Mouse (Mus musculus) ovary, adult 18-20 months (tissue): Measurements from ENCODE around the gene Nicn1.

ENCODE experiments used
- DNase-seq: peaks from one replicate; pipeline ENCODE4 v3.0.0; 2022; ENCODE audit warnings: low spot score, mixed read lengths

The Nicn1 gene

GRCm38 (mm10) chr9:108290016-108290750 is at the start of gene Nicn1:
Gene Nicn1, plus strand, starts transcription at chr9:108290429.
- peak; percentile 88 for DNase-seq

- no peak for DNase-seq
Measured at GRCm38 (mm10) chr9:108244540-108244939, 45.7 kb upstream of the Nicn1 start.

GRCm38 (mm10) chr9:108244984-108245383 is 45.2 kb upstream of the Nicn1 start:
- DNase-seq, result no peak

- DNase-seq, result no peak
Measured at GRCm38 (mm10) chr9:108248957-108249356, 41.3 kb upstream of the Nicn1 start.

- no peak for DNase-seq
Measured at GRCm38 (mm10) chr9:108251877-108252276, 38.4 kb upstream of the Nicn1 start.

GRCm38 (mm10) chr9:108252766-108253165 is 37.5 kb upstream of the Nicn1 start:
- no peak for DNase-seq

- no peak for DNase-seq
Measured at GRCm38 (mm10) chr9:108260526-108260925, 29.7 kb upstream of the Nicn1 start.

- no peak for DNase-seq
Measured at GRCm38 (mm10) chr9:108261865-108262264, 28.4 kb upstream of the Nicn1 start.

- no peak for DNase-seq
Measured at GRCm38 (mm10) chr9:108262494-108263049, 27.7 kb upstream of the Nicn1 start.

GRCm38 (mm10) chr9:108263131-108263681 is 27.0 kb upstream of the Nicn1 start:
- no peak for DNase-seq

- DNase-seq, result peak; percentile 98
Measured at GRCm38 (mm10) chr9:108263690-108264190, 26.5 kb upstream of the Nicn1 start, which contains the start of gene Dag1. Gene Dag1, minus strand, starts transcription at chr9:108263958.

GRCm38 (mm10) chr9:108264191-108264921 is 25.9 kb upstream of the Nicn1 start:
- DNase-seq, result peak; percentile 64

- DNase-seq, result no peak
Measured at GRCm38 (mm10) chr9:108266261-108266935, 23.8 kb upstream of the Nicn1 start.

GRCm38 (mm10) chr9:108267691-108268090 is 22.5 kb upstream of the Nicn1 start:
- peak; percentile 47 for DNase-seq

GRCm38 (mm10) chr9:108268701-108269100 is 21.5 kb upstream of the Nicn1 start:
- peak; percentile 84 for DNase-seq

- no peak for DNase-seq
Measured at GRCm38 (mm10) chr9:108271941-108272340, 18.3 kb upstream of the Nicn1 start.

- DNase-seq, result no peak
Measured at GRCm38 (mm10) chr9:108272691-108273090, 17.5 kb upstream of the Nicn1 start.

- DNase-seq, result no peak
Measured at GRCm38 (mm10) chr9:108273485-108273884, 16.7 kb upstream of the Nicn1 start.

- peak; percentile 77 for DNase-seq
Measured at GRCm38 (mm10) chr9:108274476-108275330, 15.5 kb upstream of the Nicn1 start.

GRCm38 (mm10) chr9:108275331-108275659 is 14.9 kb upstream of the Nicn1 start:
- no peak for DNase-seq
